Mouse (Mus musculus): ENCODE results near the gene Srpk1. TPM values are rescaled to one million over a fixed set of nuclear protein-coding genes. Genes with fewer than 3 reads are reported as not detected.
"Not testable (repeated sequence)": the region's sequence is repeated elsewhere in the genome, so short reads cannot be mapped to it uniquely, and the experiment has no call there.

The Srpk1 gene
- total RNA-seq, 2 experiments from 2014 or later, result 60.9 to 78.4 TPM

GRCm38 (mm10) chr17:28557772-28558171 is 64.7 kb downstream of the Srpk1 start:
- no peak for DNase-seq (ENCODE audit: low spot score in 2 of 2)

- DNase-seq (ENCODE audit: low spot score in 2 of 2), result no peak
Observed at GRCm38 (mm10) chr17:28556635-28557396, 65.7 kb downstream of the Srpk1 start.

- not testable (repeated sequence) for DNase-seq (ENCODE audit: low spot score in 2 of 2)
Observed at GRCm38 (mm10) chr17:28554021-28554420, 68.5 kb downstream of the Srpk1 start.

- peak; percentile 47 to 60 for DNase-seq (ENCODE audit: low spot score in 2 of 2)
Observed at GRCm38 (mm10) chr17:28553040-28553793, 69.3 kb downstream of the Srpk1 start.

GRCm38 (mm10) chr17:28549111-28549510 is 73.4 kb downstream of the Srpk1 start, which contains the start of gene Clpsl2:
TSS of gene Clpsl2 (plus strand) at chr17:28549411.
- DNase-seq (ENCODE audit: low spot score in 2 of 2), result no peak

DNA sequence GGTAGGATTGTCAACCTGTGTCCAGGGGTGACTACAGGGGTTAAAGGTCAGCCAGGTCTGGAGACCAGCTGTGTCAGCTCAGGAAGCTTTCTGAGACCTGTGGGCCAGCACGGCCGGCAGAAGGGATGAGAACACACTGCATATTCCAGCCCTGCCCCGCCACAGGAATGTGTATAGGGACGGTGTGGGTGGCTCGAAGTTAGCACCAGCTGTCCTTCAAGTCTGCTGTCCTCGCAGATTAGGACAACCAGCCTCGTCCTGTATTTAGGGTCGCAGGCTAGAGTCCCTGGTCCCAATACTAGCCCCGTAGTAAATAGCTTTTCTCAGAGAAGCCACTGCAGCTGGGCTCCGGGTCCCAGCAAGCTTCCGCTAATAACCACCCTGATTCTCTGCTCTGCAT is 74.0 kb downstream of the Srpk1 start:
- DNase-seq (ENCODE audit: low spot score in 2 of 2), result no peak

DNA sequence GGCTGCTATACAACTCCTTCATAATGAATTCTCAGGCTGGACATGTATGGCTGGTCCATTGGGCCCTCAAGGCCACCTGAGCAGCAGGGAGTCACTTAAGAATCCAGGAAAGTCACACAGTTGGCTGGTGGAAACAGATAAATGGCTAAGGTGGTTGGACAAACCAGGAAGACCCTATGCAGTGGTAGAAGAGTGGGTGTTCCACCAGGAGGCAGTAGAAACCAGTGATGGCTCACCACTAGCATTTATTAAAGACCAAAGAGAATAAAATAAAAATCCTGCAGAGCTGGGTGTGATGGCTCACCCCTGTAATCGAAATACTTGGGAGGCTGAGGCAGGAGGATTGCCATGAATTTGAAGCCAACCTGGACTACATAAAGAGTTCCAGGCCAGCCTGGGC is 75.6 kb downstream of the Srpk1 start:
- no peak for DNase-seq (ENCODE audit: low spot score in 2 of 2)

- DNase-seq (ENCODE audit: low spot score in 2 of 2), result no peak
Observed at GRCm38 (mm10) chr17:28537881-28538280, 84.6 kb downstream of the Srpk1 start.

Small RNA genes lying within 50 kb of the gene (microRNA-seq; reads per million reads assigned to microRNA genes)
- gene Mir6969, result 6.3 reads per million, percentile 17 among the genes with 10 or more reads in this experiment

Other genes with a start within 250 kb of the Srpk1 start
- gene Fkbp5, start 105.2 kb downstream of the Srpk1 start, total RNA-seq (2021), result 100 to 1,000 TPM in 1 of 2 experiments, 10 to 100 TPM in 1; 95.8 to 104 TPM
- gene Armc12, start 91.9 kb downstream of the Srpk1 start, total RNA-seq (2021), result under 1 TPM in 1 of 2 experiments, not detected in 1; 0.22 TPM
- not detected for gene Clpsl2, start 73.3 kb downstream of the Srpk1 start, total RNA-seq (2021)
- 1,000 to 10,000 TPM in 1 of 2 experiments, under 1 TPM in 1; 0.56 to 1,299 TPM for gene Clps, start 61.9 kb downstream of the Srpk1 start, total RNA-seq (2021)
- 1 to 10 TPM; 2.5 to 3.2 TPM for gene Lhfpl5, start 47.1 kb downstream of the Srpk1 start, total RNA-seq (2021)
- gene Slc26a8, start 67.5 kb upstream of the Srpk1 start, total RNA-seq (2021), result 1 to 10 TPM; 2.7 to 3.4 TPM
- gene Mapk14, start 68.6 kb upstream of the Srpk1 start, total RNA-seq (2021), result 10 to 100 TPM; 74.0 to 78.0 TPM
- gene AC170998.1, start 103.4 kb upstream of the Srpk1 start, total RNA-seq (2021), result 1 to 10 TPM; 2.5 to 3.8 TPM
- gene Mapk13, start 146.6 kb upstream of the Srpk1 start, total RNA-seq (2021), result 10 to 100 TPM; 72.1 to 75.4 TPM
- gene Brpf3, start 178.4 kb upstream of the Srpk1 start, total RNA-seq (2021), result 10 to 100 TPM; 81.7 to 89.0 TPM
- gene Pnpla1, start 235.7 kb upstream of the Srpk1 start, total RNA-seq (2021), result under 1 TPM; 0.06 to 0.11 TPM

Measured in adrenal gland, postnatal 4 days (tissue).